Mouse (Mus musculus) ES-E14 (cell line): ENCODE results near the gene Fam83e. TPM values are rescaled to one million over a fixed set of nuclear protein-coding genes. Genes with fewer than 3 reads are reported as not detected.

Experiments used
- DNase-seq: peaks from one replicate; pipeline ENCODE4 v3.0.0-alpha.2; 2013; ENCODE audit warnings: low read depth, low spot score
- H3K27ac ChIP-seq: 2 replicates; pipeline ENCODE4 v1.5.1; 2012; ENCODE audit warnings: low read depth, mild to moderate bottlenecking, low read length, moderate library complexity, mixed read lengths; ENCODE audit not compliant: poor library complexity, insufficient read depth, severe bottlenecking
- H3K36me3 ChIP-seq: 2 replicates; pipeline ENCODE4 v1.6.1; 2012; ENCODE audit warnings: mild to moderate bottlenecking, low read length, moderate library complexity, mixed read lengths; ENCODE audit not compliant: control insufficient read depth, poor library complexity, insufficient read depth, severe bottlenecking
- H3K4me1 ChIP-seq, 2 experiments: fragments of 150-350 bp in 1 of 2; sonication (generic) in 1 of 2; 2 replicates each; pipeline ENCODE4 v1.6.1; 2012; ENCODE audit warnings: low read length in 2 of 2, mild to moderate bottlenecking in 1 of 2, mixed read lengths in 1 of 2; ENCODE audit not compliant: control insufficient read depth in 2 of 2, insufficient read depth in 2 of 2, poor library complexity in 1 of 2
- H3K4me3 ChIP-seq, 2 experiments: fragments of 150-350 bp in 1 of 2; sonication (generic) in 1 of 2; 2 replicates each; pipeline ENCODE4 v1.5.1; 2012; ENCODE audit warnings: low read length in 2 of 2, low read depth in 1 of 2, mild to moderate bottlenecking in 1 of 2, mixed read lengths in 1 of 2; ENCODE audit not compliant: insufficient read depth in 1 of 2, poor library complexity in 1 of 2, severe bottlenecking in 1 of 2
- H3K9ac ChIP-seq: 2 replicates; pipeline ENCODE4 v1.6.1; 2012; ENCODE audit warnings: low read depth, mild to moderate bottlenecking, low read length, mixed read lengths; ENCODE audit not compliant: poor library complexity, insufficient read depth, severe bottlenecking
- H3K9me3 ChIP-seq: fragments of 150-350 bp; sonication (generic); 2 replicates; pipeline ENCODE4 v1.6.1; 2012; ENCODE audit warnings: low read depth, mild to moderate bottlenecking, low read length; ENCODE audit not compliant: control insufficient read depth, insufficient read depth
- CHD2 ChIP-seq: IDR thresholded peaks from 2 replicates; pipeline ENCODE4 v1.6.1; 2014; ENCODE audit warnings: mild to moderate bottlenecking, low read depth, low read length, inconsistent platforms
- HCFC1 ChIP-seq: IDR thresholded peaks from 2 replicates; pipeline ENCODE4 v1.6.1; 2012; ENCODE audit warnings: low read length, inconsistent platforms, borderline replicate concordance; ENCODE audit not compliant: insufficient read depth
- MAFK ChIP-seq: IDR thresholded peaks from 2 replicates; pipeline ENCODE4 v1.6.1; 2014; ENCODE audit warnings: mild to moderate bottlenecking, low read depth, low read length, inconsistent platforms; ENCODE audit not compliant: insufficient read depth
- ZC3H11A ChIP-seq: IDR thresholded peaks from 2 replicates; pipeline ENCODE4 v1.6.1; 2012; ENCODE audit warnings: low read depth, mild to moderate bottlenecking, inconsistent platforms, low read length, borderline replicate concordance
- ZNF384 ChIP-seq: IDR thresholded peaks from 2 replicates; pipeline ENCODE4 v1.6.1; 2012; ENCODE audit warnings: low read depth, low read length, inconsistent platforms
- in situ Hi-C, 2 experiments: fragments of 600-800 bp; cut with MboI; formaldehyde crosslinking; loops; one replicate each; pipeline ENCODE4 v1.15.1; 2025; ENCODE audit warnings: low sequenced_read_pairs in 2 of 2, inconsistent platforms in 1 of 2; ENCODE audit not compliant: unreplicated experiment in 2 of 2
- total RNA-seq: library from RNA; depleted of rRNA; stranded (reverse); fragments of 300-350 nt; gene quantifications from 2 replicates; pipeline ENCODE4 v1.2.3, GENCODE M21; 2012

Gene Fam83e
- total RNA-seq, 1 experiment = 6.1 TPM

- DNase-seq = no peak
- no peak overlapping the region for H3K27ac ChIP-seq
- in situ Hi-C loops = no loop called here
- H3K36me3 ChIP-seq = no peaks in the 10 kb centered on the region
- no peaks in the 10 kb centered on the region for H3K9me3 ChIP-seq
- no peak overlapping the region for H3K9ac ChIP-seq
- no peak overlapping the region for H3K4me3 ChIP-seq
- H3K4me1 ChIP-seq = peaks cover 0 to 12% of the 10 kb centered on the region in 2 experiments; a peak in 1 of 4 replicates
- TF ChIP-seq ZC3H11A (no peak), HCFC1 (no peak), MAFK (no peak), CHD2 (no peak), ZNF384 (no peak)
Measured at GRCm38 (mm10) chr7:45765995-45766394, 45.0 kb downstream of the Fam83e start.

- H3K27ac ChIP-seq = no peak overlapping the region
- no peaks in the 10 kb centered on the region for H3K9me3 ChIP-seq
- no peak overlapping the region for H3K4me3 ChIP-seq
- DNase-seq = no peak
- in situ Hi-C loops = no loop called here
- H3K4me1 ChIP-seq = peaks cover 0 to 14% of the 10 kb centered on the region in 2 experiments; a peak in 1 of 4 replicates
- no peaks in the 10 kb centered on the region for H3K36me3 ChIP-seq
- H3K9ac ChIP-seq = no peak overlapping the region
- TF ChIP-seq MAFK = no peak
- no peak for TF ChIP-seq HCFC1
- no peak for TF ChIP-seq ZNF384
- no peak for TF ChIP-seq CHD2
- TF ChIP-seq ZC3H11A = no peak
Measured at GRCm38 (mm10) chr7:45766764-45767163, 45.8 kb downstream of the Fam83e start.

DNA sequence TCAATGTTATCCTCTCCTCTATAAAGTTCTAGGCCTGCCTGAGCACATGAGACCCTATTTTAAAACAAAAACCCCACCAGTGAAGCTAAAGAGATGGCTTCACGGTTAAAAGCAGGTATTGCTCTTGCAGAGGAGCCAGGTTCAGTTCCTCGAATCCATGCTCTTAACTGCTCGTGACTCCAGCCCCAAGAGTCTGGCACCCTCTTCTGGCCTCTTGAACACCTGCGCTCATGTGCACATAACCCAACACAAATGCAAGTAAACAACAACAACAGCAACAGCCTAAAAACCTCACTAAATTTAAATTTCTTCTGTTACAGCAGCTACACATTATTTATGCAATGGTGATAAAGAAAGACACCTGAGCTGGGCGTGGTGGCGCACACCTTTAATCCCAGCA lies 46.5 kb downstream of the Fam83e start:
- Histone ChIP-seq H3K36me3 (no peaks in the 10 kb centered on the region), H3K27ac (no peak overlapping the region), H3K4me1 (peaks cover 0 to 14% of the 10 kb centered on the region in 2 experiments; a peak in 1 of 4 replicates), H3K9ac (no peak overlapping the region), H3K9me3 (no peaks in the 10 kb centered on the region), H3K4me3 (no peak overlapping the region)
- in situ Hi-C loops = no loop called here
- no peak for DNase-seq
- TF ChIP-seq ZC3H11A = no peak
- TF ChIP-seq HCFC1 = no peak
- TF ChIP-seq CHD2 = no peak

DNA sequence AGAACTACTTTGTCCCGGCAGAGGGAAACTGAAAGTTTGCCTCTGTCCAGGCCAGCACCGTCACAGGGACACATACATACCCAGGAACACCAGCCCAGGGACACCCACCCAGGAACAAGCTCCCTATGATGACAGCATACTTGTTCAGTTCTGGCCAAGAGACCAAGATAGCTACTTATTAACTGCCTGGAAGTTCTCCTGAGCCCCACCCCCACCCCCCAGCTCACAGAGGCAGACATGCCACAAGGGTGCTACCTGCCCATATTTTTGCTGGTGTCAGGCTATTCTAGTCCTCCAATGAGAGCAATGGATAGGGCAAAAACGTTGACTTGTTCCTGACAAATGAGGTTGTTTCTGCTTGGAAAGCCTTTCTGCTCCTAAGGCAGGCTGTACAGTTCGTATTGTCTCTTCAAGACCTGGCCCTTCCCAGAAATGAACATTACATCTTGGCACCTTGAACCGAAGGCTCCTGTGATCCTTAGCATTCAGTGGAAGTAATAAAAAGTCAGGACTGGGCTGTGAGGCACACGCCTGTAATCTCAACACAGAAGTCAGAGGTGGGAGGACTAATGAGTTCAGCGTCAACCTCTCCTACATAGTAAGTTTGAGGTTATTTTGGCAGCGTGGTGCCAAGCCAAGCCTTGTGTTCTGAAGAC lies 49.5 kb downstream of the Fam83e start:
- H3K9ac ChIP-seq = no peak overlapping the region
- no peak for DNase-seq
- in situ Hi-C loops = no loop called here
- H3K27ac ChIP-seq = no peak overlapping the region
- H3K36me3 ChIP-seq = no peaks in the 10 kb centered on the region
- no peak for TF ChIP-seq CHD2
- no peak for TF ChIP-seq ZC3H11A
- no peak for TF ChIP-seq HCFC1
- no peak for TF ChIP-seq ZNF384
- no peak for TF ChIP-seq MAFK
- no peaks in the 10 kb centered on the region for H3K9me3 ChIP-seq
- peaks cover 0 to 14% of the 10 kb centered on the region in 2 experiments; a peak in 1 of 4 replicates for H3K4me1 ChIP-seq
- no peak overlapping the region for H3K4me3 ChIP-seq

GRCm38 (mm10) chr7:45771101-45771500 lies 50.1 kb downstream of the Fam83e start:
- no peaks in the 10 kb centered on the region for H3K36me3 ChIP-seq
- H3K4me1 ChIP-seq = peaks cover 0 to 13% of the 10 kb centered on the region in 2 experiments; a peak in 1 of 4 replicates
- no peak overlapping the region for H3K4me3 ChIP-seq
- H3K9ac ChIP-seq = no peak overlapping the region
- no peak overlapping the region for H3K27ac ChIP-seq
- in situ Hi-C loops = no loop called here
- no peaks in the 10 kb centered on the region for H3K9me3 ChIP-seq
- no peak for DNase-seq
- TF ChIP-seq ZC3H11A = no peak
- TF ChIP-seq CHD2 = no peak
- TF ChIP-seq HCFC1 = no peak
- TF ChIP-seq MAFK = no peak
- TF ChIP-seq ZNF384 = no peak
